Comparison of ENCODE assay signal across 7 mouse cellular contexts in genomic region chr13:24603591-24604009, GRCm38 (mm10). TPM values are rescaled to one million over a fixed set of nuclear protein-coding genes. Genes with fewer than 3 reads are reported as not detected.
DNase-seq lines count a peak whose midpoint lies in the region; ATAC-seq lines count a peak whose summit lies in the region.

No protein-coding gene starts in this region.

- H3K4me2 ChIP-seq in embryonic facial prominence, embryonic 12.5 days (replicated peaks): peak overlapping the region; percentile 24; the same call in 1 of the 2 replicates
- peak overlapping the region; percentile 16; the same call in 1 of the 2 replicates for H3K4me2 ChIP-seq in limb, embryonic 12.5 days
- H3K4me2 ChIP-seq in neural tube, embryonic 13.5 days: peak overlapping the region; percentile 5

- 17% methylated on average over 11 of the region's 11 CpGs for WGBS in embryonic facial prominence, embryonic 12.5 days
- WGBS in limb, embryonic 12.5 days: 14% methylated on average over 11 of the region's 11 CpGs
- WGBS in neural tube, embryonic 13.5 days: 22% methylated on average over 11 of the region's 11 CpGs

- peak; percentile 37 for DNase-seq in heart, postnatal 36 days
- no peak for DNase-seq in cerebellum, adult 11-12 months

- H3K27me3 ChIP-seq in megakaryocyte, embryonic 14.5 days (replicated peaks): no peaks in the 10 kb centered on the region
- no peaks in the 10 kb centered on the region for H3K27me3 ChIP-seq in embryonic facial prominence, embryonic 12.5 days
- H3K27me3 ChIP-seq in limb, embryonic 12.5 days: peaks cover 8% of the 10 kb centered on the region; the same call in 1 of the 2 replicates
- H3K27me3 ChIP-seq in neural tube, embryonic 13.5 days: no peaks in the 10 kb centered on the region

- H3K9ac ChIP-seq in embryonic facial prominence, embryonic 12.5 days: no peak overlapping the region
- no peak overlapping the region for H3K9ac ChIP-seq in limb, embryonic 12.5 days (replicated peaks)
- no peak overlapping the region for H3K9ac ChIP-seq in neural tube, embryonic 13.5 days

- intact Hi-C loops in heart, postnatal 36 days (cut with DNase I): no loop called here

- peaks cover 72% of the 10 kb centered on the region for H3K36me3 ChIP-seq in megakaryocyte, embryonic 14.5 days (replicated peaks; ENCODE audit: low read length)
- no peaks in the 10 kb centered on the region for H3K36me3 ChIP-seq in embryonic facial prominence, embryonic 12.5 days
- no peaks in the 10 kb centered on the region for H3K36me3 ChIP-seq in limb, embryonic 12.5 days
- no peaks in the 10 kb centered on the region for H3K36me3 ChIP-seq in neural tube, embryonic 13.5 days

- H3K4me3 ChIP-seq in megakaryocyte, embryonic 14.5 days (replicated peaks): peak overlapping the region; percentile 93
- no peak overlapping the region for H3K4me3 ChIP-seq in embryonic facial prominence, embryonic 12.5 days
- no peak overlapping the region for H3K4me3 ChIP-seq in limb, embryonic 12.5 days (replicated peaks)
- H3K4me3 ChIP-seq in neural tube, embryonic 13.5 days: no peak overlapping the region

- H3K27ac ChIP-seq in embryonic facial prominence, embryonic 12.5 days: no peak overlapping the region
- no peak overlapping the region for H3K27ac ChIP-seq in limb, embryonic 12.5 days
- no peak overlapping the region for H3K27ac ChIP-seq in neural tube, embryonic 13.5 days (replicated peaks)

- ATAC-seq in megakaryocyte, adult 5-6 weeks (ENCODE audit: poor library complexity, severe bottlenecking): no peak
- ATAC-seq in embryonic facial prominence, embryonic 12.5 days (ENCODE audit: insufficient number of reproducible peaks, insufficient read depth, low FRiP score, low TSS enrichment): no peak
- ATAC-seq in limb, embryonic 12.5 days (ENCODE audit: insufficient number of reproducible peaks, insufficient read depth, low FRiP score, low TSS enrichment, low read depth): no peak
- ATAC-seq in neural tube, embryonic 13.5 days (ENCODE audit: low read depth): 0 out of 2 replicates have a peak, but pooled peaks have one; percentile 13

- H3K9me3 ChIP-seq in megakaryocyte, embryonic 14.5 days: no peaks in the 10 kb centered on the region
- no peaks in the 10 kb centered on the region for H3K9me3 ChIP-seq in embryonic facial prominence, embryonic 12.5 days
- H3K9me3 ChIP-seq in limb, embryonic 12.5 days: no peaks in the 10 kb centered on the region
- H3K9me3 ChIP-seq in neural tube, embryonic 13.5 days: no peaks in the 10 kb centered on the region

- peaks cover 98% of the 10 kb centered on the region for H3K4me1 ChIP-seq in megakaryocyte, embryonic 14.5 days
- peaks cover 20% of the 10 kb centered on the region; the same call in 1 of the 2 replicates for H3K4me1 ChIP-seq in embryonic facial prominence, embryonic 12.5 days
- H3K4me1 ChIP-seq in limb, embryonic 12.5 days (replicated peaks): peaks cover 19% of the 10 kb centered on the region
- peaks cover 27% of the 10 kb centered on the region for H3K4me1 ChIP-seq in neural tube, embryonic 13.5 days (replicated peaks)

RNA-seq across cellular contexts. Expression of gene Ripor2, which starts 21.6 kb away (rescaled TPM):
- polyA plus RNA-seq in megakaryocyte, embryonic 14.5 days (2012; ENCODE audit: insufficient read depth, low replicate concordance): 8.1 and 12.6 TPM in 2 replicates
- total RNA-seq in megakaryocyte, adult 5-6 weeks (2015): 87.3 and 93.1 TPM in 2 replicates
- 65.3 and 80.5 TPM in 2 replicates for total RNA-seq in megakaryocyte, adult 5-6 weeks (2017)
- polyA plus RNA-seq in embryonic facial prominence, embryonic 12.5 days (2016; fragmentation: Nextera tagmentation; extraction: Ambion mirVana): 6.1 and 9.2 TPM in 2 replicates
- 1 to 10 TPM; 5.7 to 5.9 TPM for total RNA-seq in heart, postnatal 36 days (2021)
- polyA plus RNA-seq in limb, embryonic 12.5 days (2016; fragmentation: Nextera tagmentation; extraction: Ambion mirVana): 1.7 and 2.5 TPM in 2 replicates
- 20.7 and 21.7 TPM in 2 replicates for polyA plus RNA-seq in neural tube, embryonic 13.5 days (2015; fragmentation: Nextera tagmentation; extraction: Ambion mirVana)
